Mouse (Mus musculus): ENCODE measurements at regions not wholly inside any gene's neighbourhood (a gene's known extent, or its start where the extent isn't known, plus 50 kb on each side); places are given as distances from the start of the nearest gene placed in this dataset.

- ATAC-seq (ENCODE audit: low read depth), result no peak
- H3K4me1 ChIP-seq (ENCODE audit: control insufficient read depth, low read depth, low read length), result no peaks in the 10 kb centered on the region
- WGBS (ENCODE audit: insufficient replicate concordance), result 51% methylated on average over 2 of the region's 2 CpGs
Measured at GRCm38 (mm10) chr15:52536594-52536993, 1348.1 kb upstream of the Gm7489 start.

GRCm38 (mm10) chr15:52558682-52559081 is 1326.0 kb upstream of the Gm7489 start:
- H3K4me3 ChIP-seq (ENCODE audit: low read depth, low read length), result no peak overlapping the region

More at GRCm38 (mm10) chr15:52536594-52536993, 1348.1 kb upstream of the Gm7489 start:
- H3K27me3 ChIP-seq (ENCODE audit: control insufficient read depth, insufficient read depth, low read depth, low read length), result no peaks in the 10 kb centered on the region
- H3K36me3 ChIP-seq (ENCODE audit: control insufficient read depth, insufficient read depth), result no peaks in the 10 kb centered on the region
- no peak overlapping the region for H3K4me2 ChIP-seq (ENCODE audit: low read depth, low read length)
- H3K4me3 ChIP-seq (ENCODE audit: low read depth, low read length), result no peak overlapping the region
- no peaks in the 10 kb centered on the region for H3K9me3 ChIP-seq (replicated peaks; ENCODE audit: control insufficient read depth, low read length)
- H3K9ac ChIP-seq (ENCODE audit: low read depth, low read length), result no peak overlapping the region
- no peak overlapping the region for H3K27ac ChIP-seq (ENCODE audit: low read length)

GRCm38 (mm10) chr15:52564078-52564477 is 1320.6 kb upstream of the Gm7489 start:
- Histone ChIP-seq H3K27me3 (ENCODE audit: control insufficient read depth, insufficient read depth, low read depth, low read length) (no peaks in the 10 kb centered on the region), H3K9ac (ENCODE audit: low read depth, low read length) (no peak overlapping the region)
- 59% methylated on average over 1 of the region's 1 CpGs for WGBS (ENCODE audit: insufficient replicate concordance)

More at GRCm38 (mm10) chr15:52558682-52559081, 1326.0 kb upstream of the Gm7489 start:
- no peak for ATAC-seq (ENCODE audit: low read depth)
- Histone ChIP-seq H3K27me3 (ENCODE audit: control insufficient read depth, insufficient read depth, low read depth, low read length) (no peaks in the 10 kb centered on the region), H3K9me3 (replicated peaks; ENCODE audit: control insufficient read depth, low read length) (no peaks in the 10 kb centered on the region), H3K9ac (ENCODE audit: low read depth, low read length) (no peak overlapping the region), H3K4me2 (ENCODE audit: low read depth, low read length) (no peak overlapping the region), H3K4me1 (ENCODE audit: control insufficient read depth, low read depth, low read length) (no peaks in the 10 kb centered on the region), H3K36me3 (ENCODE audit: control insufficient read depth, insufficient read depth) (no peaks in the 10 kb centered on the region), H3K27ac (ENCODE audit: low read length) (no peak overlapping the region)

GRCm38 (mm10) chr15:52565449-52565851 is 1319.3 kb upstream of the Gm7489 start:
- Histone ChIP-seq H3K36me3 (ENCODE audit: control insufficient read depth, insufficient read depth) (no peaks in the 10 kb centered on the region), H3K27ac (ENCODE audit: low read length) (no peak overlapping the region), H3K27me3 (ENCODE audit: control insufficient read depth, insufficient read depth, low read depth, low read length) (no peaks in the 10 kb centered on the region), H3K4me1 (ENCODE audit: control insufficient read depth, low read depth, low read length) (no peaks in the 10 kb centered on the region), H3K9ac (ENCODE audit: low read depth, low read length) (no peak overlapping the region), H3K4me3 (ENCODE audit: low read depth, low read length) (no peak overlapping the region), H3K4me2 (ENCODE audit: low read depth, low read length) (no peak overlapping the region), H3K9me3 (replicated peaks; ENCODE audit: control insufficient read depth, low read length) (no peaks in the 10 kb centered on the region)
- no peak for ATAC-seq (ENCODE audit: low read depth)
- WGBS (ENCODE audit: insufficient replicate concordance), result 58% methylated on average over 5 of the region's 5 CpGs

More at GRCm38 (mm10) chr15:52564078-52564477, 1320.6 kb upstream of the Gm7489 start:
- Histone ChIP-seq H3K4me3 (ENCODE audit: low read depth, low read length) (no peak overlapping the region), H3K4me2 (ENCODE audit: low read depth, low read length) (no peak overlapping the region), H3K9me3 (replicated peaks; ENCODE audit: control insufficient read depth, low read length) (no peaks in the 10 kb centered on the region), H3K36me3 (ENCODE audit: control insufficient read depth, insufficient read depth) (no peaks in the 10 kb centered on the region), H3K4me1 (ENCODE audit: control insufficient read depth, low read depth, low read length) (no peaks in the 10 kb centered on the region), H3K27ac (ENCODE audit: low read length) (no peak overlapping the region)
- ATAC-seq (ENCODE audit: low read depth), result no peak

- no peak overlapping the region for H3K4me2 ChIP-seq (ENCODE audit: low read depth, low read length)
- no peaks in the 10 kb centered on the region for H3K4me1 ChIP-seq (ENCODE audit: control insufficient read depth, low read depth, low read length)
- H3K9ac ChIP-seq (ENCODE audit: low read depth, low read length), result no peak overlapping the region
- no peaks in the 10 kb centered on the region for H3K36me3 ChIP-seq (ENCODE audit: control insufficient read depth, insufficient read depth)
- no peaks in the 10 kb centered on the region for H3K27me3 ChIP-seq (ENCODE audit: control insufficient read depth, insufficient read depth, low read depth, low read length)
- no peak overlapping the region for H3K27ac ChIP-seq (ENCODE audit: low read length)
- no peak for ATAC-seq (ENCODE audit: low read depth)
- 71% methylated on average over 1 of the region's 1 CpGs for WGBS (ENCODE audit: insufficient replicate concordance)
- H3K4me3 ChIP-seq (ENCODE audit: low read depth, low read length), result no peak overlapping the region
- no peaks in the 10 kb centered on the region for H3K9me3 ChIP-seq (replicated peaks; ENCODE audit: control insufficient read depth, low read length)
Measured at GRCm38 (mm10) chr15:52570256-52570655, 1314.5 kb upstream of the Gm7489 start.

GRCm38 (mm10) chr15:52577614-52578013 is 1307.1 kb upstream of the Gm7489 start:
- ATAC-seq (ENCODE audit: low read depth), result no peak
- 59% methylated on average over 2 of the region's 2 CpGs for WGBS (ENCODE audit: insufficient replicate concordance)
- Histone ChIP-seq H3K4me2 (ENCODE audit: low read depth, low read length) (no peak overlapping the region), H3K27me3 (ENCODE audit: control insufficient read depth, insufficient read depth, low read depth, low read length) (no peaks in the 10 kb centered on the region), H3K4me1 (ENCODE audit: control insufficient read depth, low read depth, low read length) (no peaks in the 10 kb centered on the region), H3K27ac (ENCODE audit: low read length) (no peak overlapping the region), H3K9ac (ENCODE audit: low read depth, low read length) (no peak overlapping the region), H3K36me3 (ENCODE audit: control insufficient read depth, insufficient read depth) (no peaks in the 10 kb centered on the region), H3K9me3 (replicated peaks; ENCODE audit: control insufficient read depth, low read length) (no peaks in the 10 kb centered on the region), H3K4me3 (ENCODE audit: low read depth, low read length) (no peak overlapping the region)

- H3K27me3 ChIP-seq (ENCODE audit: control insufficient read depth, insufficient read depth, low read depth, low read length), result no peaks in the 10 kb centered on the region
- no peak overlapping the region for H3K9ac ChIP-seq (ENCODE audit: low read depth, low read length)
- H3K36me3 ChIP-seq (ENCODE audit: control insufficient read depth, insufficient read depth), result no peaks in the 10 kb centered on the region
- no peak overlapping the region for H3K4me2 ChIP-seq (ENCODE audit: low read depth, low read length)
- 24% methylated on average over 4 of the region's 4 CpGs for WGBS (ENCODE audit: insufficient replicate concordance)
- no peaks in the 10 kb centered on the region for H3K9me3 ChIP-seq (replicated peaks; ENCODE audit: control insufficient read depth, low read length)
- ATAC-seq (ENCODE audit: low read depth), result no peak
- H3K4me1 ChIP-seq (ENCODE audit: control insufficient read depth, low read depth, low read length), result no peaks in the 10 kb centered on the region
- H3K27ac ChIP-seq (ENCODE audit: low read length), result no peak overlapping the region
- H3K4me3 ChIP-seq (ENCODE audit: low read depth, low read length), result no peak overlapping the region
Measured at GRCm38 (mm10) chr15:52589391-52589790, 1295.3 kb upstream of the Gm7489 start.

- Histone ChIP-seq H3K9me3 (replicated peaks; ENCODE audit: control insufficient read depth, low read length) (no peaks in the 10 kb centered on the region), H3K4me2 (ENCODE audit: low read depth, low read length) (no peak overlapping the region), H3K36me3 (ENCODE audit: control insufficient read depth, insufficient read depth) (no peaks in the 10 kb centered on the region), H3K27me3 (ENCODE audit: control insufficient read depth, insufficient read depth, low read depth, low read length) (no peaks in the 10 kb centered on the region), H3K4me1 (ENCODE audit: control insufficient read depth, low read depth, low read length) (no peaks in the 10 kb centered on the region), H3K27ac (ENCODE audit: low read length) (no peak overlapping the region), H3K9ac (ENCODE audit: low read depth, low read length) (no peak overlapping the region), H3K4me3 (ENCODE audit: low read depth, low read length) (no peak overlapping the region)
- ATAC-seq (ENCODE audit: low read depth), result no peak
Measured at GRCm38 (mm10) chr15:52599511-52599910, 1285.2 kb upstream of the Gm7489 start.

GRCm38 (mm10) chr15:52599957-52600356 is 1284.7 kb upstream of the Gm7489 start:
- Histone ChIP-seq H3K9me3 (replicated peaks; ENCODE audit: control insufficient read depth, low read length) (no peaks in the 10 kb centered on the region), H3K4me1 (ENCODE audit: control insufficient read depth, low read depth, low read length) (no peaks in the 10 kb centered on the region), H3K36me3 (ENCODE audit: control insufficient read depth, insufficient read depth) (no peaks in the 10 kb centered on the region), H3K9ac (ENCODE audit: low read depth, low read length) (no peak overlapping the region), H3K27ac (ENCODE audit: low read length) (no peak overlapping the region), H3K4me3 (ENCODE audit: low read depth, low read length) (no peak overlapping the region), H3K27me3 (ENCODE audit: control insufficient read depth, insufficient read depth, low read depth, low read length) (no peaks in the 10 kb centered on the region), H3K4me2 (ENCODE audit: low read depth, low read length) (no peak overlapping the region)
- ATAC-seq (ENCODE audit: low read depth), result no peak
- 42% methylated on average over 2 of the region's 2 CpGs for whole genome bisulfite sequencing (ENCODE audit: insufficient replicate concordance)

GRCm38 (mm10) chr15:52639790-52640189 is 1244.9 kb upstream of the Gm7489 start:
- no peak for ATAC-seq (ENCODE audit: low read depth)
- H3K27me3 ChIP-seq (ENCODE audit: control insufficient read depth, insufficient read depth, low read depth, low read length), result no peaks in the 10 kb centered on the region
- no peaks in the 10 kb centered on the region for H3K36me3 ChIP-seq (ENCODE audit: control insufficient read depth, insufficient read depth)
- H3K27ac ChIP-seq (ENCODE audit: low read length), result no peak overlapping the region
- no peak overlapping the region for H3K4me3 ChIP-seq (ENCODE audit: low read depth, low read length)
- H3K4me1 ChIP-seq (ENCODE audit: control insufficient read depth, low read depth, low read length), result no peaks in the 10 kb centered on the region
- no peak overlapping the region for H3K9ac ChIP-seq (ENCODE audit: low read depth, low read length)
- WGBS (ENCODE audit: insufficient replicate concordance), result 54% methylated on average over 3 of the region's 3 CpGs
- H3K9me3 ChIP-seq (replicated peaks; ENCODE audit: control insufficient read depth, low read length), result no peaks in the 10 kb centered on the region
- no peak overlapping the region for H3K4me2 ChIP-seq (ENCODE audit: low read depth, low read length)

Data from liver, embryonic 16.5 days (tissue).